Mouse (Mus musculus) liver, adult 2 months (tissue): ENCODE results near the gene Katnb1.

Source experiments
- CTCF ChIP-seq: fragments of 200-500 bp; IDR thresholded peaks from 2 replicates; pipeline ENCODE4 v1.5.1; 2011; ENCODE audit warnings: low read depth, low read length, control low read depth
- POLR2A ChIP-seq: fragments of 200-500 bp; IDR thresholded peaks from 2 replicates; pipeline ENCODE4 v1.6.1; 2011; ENCODE audit warnings: low read length, control low read depth; ENCODE audit not compliant: insufficient read depth; ENCODE audit errors: extremely low read depth

GRCm38 (mm10) chr8:95078055-95078454, 2.9 kb upstream of the Katnb1 start:
- TF ChIP-seq POLR2A (no peak), CTCF (no peak)
